Mouse (Mus musculus): ENCODE measurements at regions not wholly inside any gene's neighbourhood (a gene's known extent, or its start where the extent isn't known, plus 50 kb on each side); places are given as distances from the start of the nearest gene placed in this dataset.

DNA sequence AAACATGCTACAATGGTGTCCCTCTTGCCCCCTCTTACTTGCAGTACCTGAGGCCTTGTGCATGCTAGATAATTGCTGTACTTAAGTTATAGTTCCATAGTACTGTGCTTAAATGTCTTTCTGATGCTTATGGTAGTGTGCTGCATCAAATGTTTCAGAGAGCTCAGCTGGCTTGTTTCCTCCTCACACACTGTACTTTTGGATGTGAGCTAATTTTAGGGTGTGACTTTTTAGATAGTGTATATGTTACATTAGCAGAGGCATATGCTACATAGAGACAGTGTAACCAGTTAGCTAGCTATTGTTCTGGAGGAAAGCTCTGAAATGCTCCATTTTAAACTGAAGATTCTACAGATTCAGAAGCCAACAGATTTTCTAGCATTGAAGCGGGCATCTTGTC lies 467.9 kb upstream of the Nr5a2 start:
- TF ChIP-seq CTCF (IDR thresholded peaks at IDR 0.05; ENCODE audit: extremely low read depth, insufficient read depth, insufficient read length, insufficient replicate concordance) (no peak), POLR2A (IDR thresholded peaks at IDR 0.05; ENCODE audit: low read depth, low read length) (no peak)

Data from spleen, adult 2 months (tissue).